Mouse (Mus musculus) cerebellum, adult 2 months (tissue): Measurements from ENCODE around the gene Gm45521.

Experiments used
- CTCF ChIP-seq: fragments of 200-500 bp; IDR thresholded peaks from 2 replicates; pipeline ENCODE4 v1.5.1; 2011; ENCODE audit warnings: low read depth, mild to moderate bottlenecking, control low read depth, low read length, moderate library complexity, borderline replicate concordance; ENCODE audit not compliant: insufficient read depth
- POLR2A ChIP-seq: fragments of 200-500 bp; IDR thresholded peaks from 2 replicates; pipeline ENCODE4 v1.6.1; 2011; ENCODE audit warnings: low read length, control low read depth, borderline replicate concordance; ENCODE audit not compliant: insufficient read depth

DNA sequence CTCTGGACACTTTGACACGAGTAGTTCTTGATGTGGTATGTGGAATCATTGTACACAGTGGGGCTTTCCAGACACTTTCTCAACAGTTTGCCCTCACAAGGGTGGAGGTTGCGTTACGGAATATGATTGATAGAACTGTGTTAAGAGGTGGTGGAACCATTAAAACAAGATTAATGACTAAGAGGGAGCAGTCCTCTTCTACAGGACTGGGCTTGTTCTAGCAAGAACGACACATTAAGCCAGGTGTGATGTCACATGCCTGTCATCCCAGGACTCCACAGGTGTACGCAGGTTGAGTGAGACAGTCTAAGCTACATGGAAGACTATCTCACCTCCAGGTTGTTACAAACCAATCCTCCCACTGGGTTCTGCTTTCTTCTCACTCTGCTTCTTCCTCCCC, 42.3 kb downstream of the Gm45521 start:
- TF ChIP-seq CTCF (no peak), POLR2A (no peak)
